Mouse (Mus musculus) megakaryocyte progenitor cell, adult 5-6 weeks (primary cell): Measurements from ENCODE around the gene Eif3k. TPM values are rescaled to one million over a fixed set of nuclear protein-coding genes. Genes with fewer than 3 reads are reported as not detected.
A peak's percentile ranks its signal among the peaks of the same experiment; 100 is the strongest.

Source experiments
- ATAC-seq: replicated peaks from 2 replicates; pipeline ENCODE4 v1.8.0; 2016; ENCODE audit warnings: mild to moderate bottlenecking, moderate TSS enrichment, inconsistent platforms; ENCODE audit not compliant: poor library complexity
- total RNA-seq, 2 experiments: library from RNA; stranded (forward) in 1 of 2; stranded (reverse) in 1 of 2; fragments of 157-497, 149-512 nt in 1 of 2; fragments of 200-1000 nt in 1 of 2; gene quantifications; 2 replicates each; pipeline versions ENCODE4 v1.2.3 to v1.2.4; 2015 to 2017

Gene Eif3k
- total RNA-seq (2015) (248 and 305 TPM in 2 replicates), total RNA-seq (2017) (384 and 406 TPM in 2 replicates)

- peak; percentile 88 for ATAC-seq
Measured at GRCm38 (mm10) chr7:28981651-28982273, at the start of gene Eif3k, which contains the start of gene Map4k1. Eif3k (minus strand) TSS chr7:28981864. Map4k1 (plus strand) TSS chr7:28982050.

GRCm38 (mm10) chr7:29029690-29030656, 48.3 kb upstream of the Eif3k start:
- peak; percentile 97 for ATAC-seq

- no peak for ATAC-seq
Measured at GRCm38 (mm10) chr7:29028761-29029160, 47.1 kb upstream of the Eif3k start.

- ATAC-seq = no peak
Measured at GRCm38 (mm10) chr7:29026811-29027210, 45.1 kb upstream of the Eif3k start.

GRCm38 (mm10) chr7:29026195-29026594, 44.5 kb upstream of the Eif3k start:
- no peak for ATAC-seq

DNA sequence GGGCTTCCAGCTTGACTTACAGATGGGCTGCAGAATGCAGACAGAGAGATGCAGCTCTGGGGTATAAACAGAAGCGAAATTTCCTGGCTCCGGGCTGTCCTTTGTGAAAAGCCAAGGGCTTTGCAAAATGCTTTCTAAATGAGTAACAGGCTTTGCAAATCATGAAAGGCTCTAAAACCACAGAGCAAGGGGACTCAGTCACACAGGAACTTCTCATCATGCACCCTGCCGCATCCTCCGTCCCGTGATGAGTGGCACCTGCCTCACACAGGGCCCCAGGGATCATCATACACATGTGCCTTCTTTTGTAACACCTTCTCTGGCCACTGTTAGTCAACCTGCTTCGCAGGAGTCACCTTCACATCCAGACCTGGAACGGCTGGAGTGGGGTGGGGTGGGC, 43.9 kb upstream of the Eif3k start:
- ATAC-seq = no peak

- peak; percentile 45 for ATAC-seq
Measured at GRCm38 (mm10) chr7:29023514-29023913, 41.9 kb upstream of the Eif3k start.

DNA sequence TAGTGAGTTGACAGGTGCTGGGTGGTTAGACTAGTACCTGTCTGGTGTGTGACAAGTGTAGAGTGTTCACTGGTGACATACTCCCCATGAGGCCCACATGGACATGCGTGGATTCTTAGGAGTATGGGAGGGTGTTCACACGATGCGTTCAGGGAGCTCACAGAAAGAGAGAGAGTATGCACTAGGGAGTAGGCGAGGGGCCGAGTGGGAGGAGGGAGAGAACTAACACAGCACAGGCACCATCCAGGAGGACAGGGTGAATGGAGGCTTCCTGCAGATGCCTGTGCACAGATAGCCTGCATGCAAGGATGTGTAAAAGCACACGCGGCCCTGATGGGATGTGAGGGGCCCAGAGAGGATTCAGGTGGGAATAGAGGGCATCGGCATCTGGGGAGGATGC, 40.8 kb upstream of the Eif3k start:
- no peak for ATAC-seq

GRCm38 (mm10) chr7:29019447-29020220, 38.0 kb upstream of the Eif3k start:
- ATAC-seq = peak; percentile 25; the same call in 1 of the 2 replicates

DNA sequence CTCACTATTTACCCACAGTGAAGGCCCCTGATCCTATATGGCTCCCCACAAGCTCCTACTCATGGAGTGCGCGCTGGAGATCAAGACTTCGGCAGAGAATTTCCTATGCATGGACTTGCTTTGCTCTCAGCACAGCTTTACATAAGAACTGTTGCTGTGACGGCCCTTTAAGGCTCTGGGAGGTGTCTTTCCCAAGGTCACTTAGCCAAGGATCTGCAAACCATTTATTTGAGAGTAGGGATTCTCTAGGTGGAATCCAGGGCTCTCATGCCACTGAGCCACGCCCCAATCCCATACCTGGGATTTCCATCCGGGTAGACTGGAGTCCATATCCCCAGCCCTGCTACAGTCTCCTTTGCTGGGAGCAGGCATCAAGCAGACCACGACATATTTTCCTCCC, 35.6 kb upstream of the Eif3k start:
- no peak for ATAC-seq

DNA sequence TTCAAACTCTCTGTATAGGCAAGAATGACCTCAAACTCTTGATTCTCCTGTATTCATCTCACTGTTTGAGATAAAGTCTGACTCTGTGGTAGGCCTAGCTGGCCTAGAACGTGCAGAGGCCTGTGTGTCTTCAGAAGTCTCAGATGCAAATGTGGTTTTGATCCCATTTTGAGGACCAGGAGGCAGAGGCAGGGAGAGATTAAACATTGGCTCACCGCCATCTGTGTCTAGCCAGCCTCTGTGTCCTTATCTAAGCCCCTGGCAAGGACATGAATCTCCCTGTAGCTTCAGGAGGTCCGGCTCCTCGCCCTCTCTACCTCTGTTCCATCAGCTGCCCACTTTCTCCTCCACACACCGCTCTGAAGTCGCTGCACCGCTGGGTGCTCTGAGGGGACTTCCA, 34.8 kb upstream of the Eif3k start:
- ATAC-seq = peak; percentile 55

- ATAC-seq = no peak
Measured at GRCm38 (mm10) chr7:29014984-29015383, 33.3 kb upstream of the Eif3k start.

GRCm38 (mm10) chr7:29008714-29009113, 27.1 kb upstream of the Eif3k start:
- peak; percentile 62 for ATAC-seq

DNA sequence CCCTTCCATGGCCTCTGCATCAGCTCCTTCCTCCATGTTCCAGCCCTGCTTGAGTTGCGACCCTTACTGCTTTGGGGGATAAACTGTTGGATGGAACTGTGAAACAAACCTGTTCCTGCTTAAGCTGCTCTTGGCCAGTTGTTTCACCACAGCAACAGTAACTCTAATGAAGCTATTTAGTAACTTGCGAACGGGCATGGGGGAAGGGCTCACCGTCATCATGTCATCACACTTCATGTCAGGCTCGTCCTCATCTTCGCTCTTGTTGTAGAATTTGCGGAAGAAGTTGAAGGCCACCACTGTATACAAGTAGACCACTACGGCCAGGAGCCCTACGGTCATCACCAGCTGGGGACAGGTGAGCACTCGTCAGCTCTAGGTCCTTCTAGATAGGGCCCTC, 26.5 kb upstream of the Eif3k start:
- ATAC-seq = peak; percentile 43

DNA sequence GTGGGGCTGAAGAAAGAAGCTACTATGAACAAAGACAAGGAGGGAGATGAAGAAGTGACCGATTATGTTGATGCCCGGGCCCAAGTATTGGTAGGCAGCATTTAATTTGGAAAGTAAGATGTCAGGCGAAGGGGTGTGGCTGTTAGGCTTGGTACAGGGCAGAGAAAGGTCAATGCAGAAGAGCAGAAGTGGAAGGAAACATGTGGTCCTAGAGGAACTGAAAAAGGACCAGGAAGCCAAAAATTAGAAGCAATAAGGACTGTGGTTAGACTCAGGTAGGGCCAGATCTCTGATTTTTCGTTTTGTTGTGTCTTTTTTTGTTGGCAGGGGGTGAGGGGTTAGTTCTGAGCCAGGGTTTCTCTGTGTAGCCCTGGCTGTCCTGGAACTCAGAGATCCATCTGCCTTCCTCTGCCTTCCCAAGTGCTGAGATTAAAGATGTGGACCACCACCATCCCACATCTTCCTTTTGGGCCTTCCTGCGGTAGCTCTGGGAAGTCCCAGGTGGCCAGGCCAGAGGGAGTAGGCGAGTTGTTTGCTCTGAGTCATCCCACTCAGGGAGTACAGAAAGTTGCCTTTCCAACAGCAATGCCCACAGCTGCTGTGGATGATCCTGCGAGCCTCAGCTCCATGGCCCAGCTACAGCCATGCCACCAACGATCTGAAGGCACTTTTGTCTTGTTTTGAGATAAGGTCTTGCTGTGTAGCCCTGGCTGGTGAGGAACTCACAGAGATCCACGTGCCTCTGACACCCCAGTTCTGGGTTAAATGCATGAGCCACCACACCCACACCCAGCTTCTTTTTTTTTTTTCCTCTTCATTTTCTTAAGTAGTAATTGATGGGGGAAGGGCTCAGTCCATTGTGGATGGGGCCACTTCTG, 25.8 kb upstream of the Eif3k start:
- peak; percentile 30 for ATAC-seq

GRCm38 (mm10) chr7:29000651-29001605, 19.3 kb upstream of the Eif3k start:
- ATAC-seq = peak; percentile 94

- no peak for ATAC-seq
Measured at GRCm38 (mm10) chr7:28993402-28993801, 11.7 kb upstream of the Eif3k start.

DNA sequence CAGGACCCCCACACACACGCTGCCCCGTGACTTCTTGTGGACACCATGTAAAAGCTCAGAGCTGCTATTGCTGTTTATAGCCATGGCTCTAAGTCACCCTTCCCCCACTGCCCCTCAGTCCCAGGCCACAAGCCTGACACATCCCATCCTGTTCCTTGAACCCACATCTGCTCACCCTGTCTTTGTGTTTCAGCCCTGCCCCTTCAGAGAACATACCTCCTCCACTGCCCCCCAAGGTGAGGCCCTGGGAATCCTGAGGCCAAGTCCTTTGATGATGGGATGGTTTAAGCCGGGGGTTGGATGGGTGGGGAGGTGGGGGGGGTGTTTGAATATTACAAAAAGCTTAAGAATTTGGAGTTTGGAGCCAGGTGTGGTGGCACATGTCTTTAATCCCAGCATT, 11.3 kb upstream of the Eif3k start:
- no peak for ATAC-seq

GRCm38 (mm10) chr7:28991616-28992015, 10.0 kb upstream of the Eif3k start:
- peak; percentile 77 for ATAC-seq
